Mouse (Mus musculus): ENCODE results near the gene Dpf1. TPM values are rescaled to one million over a fixed set of nuclear protein-coding genes. Genes with fewer than 3 reads are reported as not detected.

The Dpf1 gene
- total RNA-seq, 2 experiments from 2014 or later, result 3.4 to 3.8 TPM

DNA sequence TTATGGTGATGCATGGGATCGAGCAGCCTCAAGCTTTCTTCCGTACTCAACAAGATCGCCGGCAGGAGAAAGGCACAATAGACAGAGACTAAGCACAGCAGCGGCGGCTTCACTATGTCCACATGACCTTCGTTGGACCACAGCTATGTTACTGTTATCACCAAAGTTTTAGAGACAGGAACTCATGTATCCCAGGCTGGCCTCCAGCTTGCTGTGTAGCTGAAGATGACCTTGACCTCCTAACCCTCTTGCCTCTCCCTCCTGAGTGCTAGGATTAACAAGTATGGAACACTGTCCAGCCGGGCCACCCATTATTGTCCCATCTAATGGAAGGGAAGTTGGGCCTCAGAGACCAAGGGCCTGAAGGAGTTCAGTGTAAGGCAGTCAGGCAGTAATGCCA lies 37.1 kb downstream of the Dpf1 start:
- DNase-seq, result no peak

DNA sequence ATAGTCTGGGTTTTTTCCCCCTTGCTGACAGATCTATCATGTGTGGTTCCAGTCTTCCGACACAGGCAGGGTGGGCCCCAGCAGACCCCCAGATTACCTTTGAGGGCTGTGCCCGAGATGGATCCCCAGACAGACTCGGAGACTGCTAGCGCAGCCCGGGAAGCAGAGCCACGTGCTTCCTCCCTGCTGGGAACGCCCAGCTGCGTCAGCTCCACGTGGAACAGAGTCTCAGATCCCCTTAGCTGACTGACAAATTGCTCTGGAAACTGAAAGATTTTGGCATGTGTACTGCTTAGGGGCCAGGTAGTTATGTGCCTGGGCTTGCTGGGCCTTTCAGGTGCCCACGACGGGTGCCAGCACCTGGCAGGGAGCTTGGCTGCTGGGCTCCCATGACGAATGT lies 38.0 kb downstream of the Dpf1 start:
- no peak for DNase-seq

DNA sequence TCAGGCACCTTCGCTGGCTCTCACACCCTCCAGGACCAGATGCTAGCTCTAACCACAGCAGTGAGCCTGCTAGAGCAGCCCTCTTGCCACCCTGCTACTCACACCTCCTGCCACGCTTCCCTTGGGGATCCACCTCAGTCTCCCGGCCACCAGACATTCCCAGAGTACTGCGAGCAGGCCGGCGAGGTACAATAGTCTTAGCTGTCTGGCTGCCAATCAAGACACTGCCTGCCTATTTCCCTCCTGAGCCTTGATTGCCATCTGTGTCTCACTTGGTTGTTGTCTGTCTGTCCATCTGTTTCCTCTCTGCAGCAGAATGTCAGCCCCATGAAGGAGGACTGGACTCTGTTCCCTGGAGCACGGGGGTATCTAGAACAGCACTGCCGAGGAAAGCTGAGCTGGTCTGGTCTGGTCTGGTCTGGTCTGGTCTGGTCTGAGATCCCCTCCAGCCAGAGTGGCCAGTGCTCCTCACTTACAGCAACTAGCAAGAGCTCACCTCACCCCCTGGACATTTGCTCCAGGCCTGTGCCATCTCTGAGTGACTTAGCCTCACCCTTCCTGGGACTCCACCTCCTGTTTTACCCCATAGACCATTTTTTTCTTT lies 38.8 kb downstream of the Dpf1 start:
- DNase-seq, result no peak

DNA sequence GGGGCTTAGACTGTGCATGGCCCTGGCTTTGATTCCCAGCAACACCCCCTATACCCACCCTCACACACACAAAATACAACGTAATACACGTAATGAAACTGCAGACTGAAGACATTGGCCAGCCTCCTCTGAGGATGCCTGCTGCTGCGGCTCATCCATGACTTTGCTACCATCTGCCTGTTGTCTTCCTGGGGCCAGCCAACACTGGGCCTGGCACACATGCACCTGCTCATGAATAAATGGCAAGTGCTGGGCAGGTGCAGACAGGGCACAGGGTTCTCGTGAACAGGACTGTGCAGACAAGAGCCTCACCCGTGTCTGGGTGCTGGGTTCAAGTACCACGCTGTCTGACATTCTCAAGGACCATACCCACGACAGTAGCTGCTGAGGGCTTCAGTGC lies 40.0 kb downstream of the Dpf1 start:
- DNase-seq, result no peak

DNA sequence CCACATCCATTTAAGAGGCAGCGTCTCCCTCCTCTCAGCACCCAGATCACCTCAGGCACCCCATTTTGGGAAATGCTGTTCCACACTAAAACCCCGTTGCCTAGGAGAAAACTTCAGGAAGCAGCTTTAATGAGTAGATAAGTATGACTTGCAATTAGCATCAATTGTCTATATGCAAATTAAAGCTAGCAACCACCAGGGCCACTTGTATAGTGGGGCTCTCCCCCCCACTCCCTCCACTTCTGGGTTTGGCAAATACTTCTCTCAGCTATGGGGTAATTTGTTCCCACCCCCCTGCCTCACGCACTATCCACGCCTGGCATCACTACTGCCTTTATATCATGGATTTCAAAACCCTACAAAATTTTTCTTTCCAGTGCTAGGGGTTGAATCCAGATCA lies 41.8 kb downstream of the Dpf1 start:
- DNase-seq, result no peak

DNA sequence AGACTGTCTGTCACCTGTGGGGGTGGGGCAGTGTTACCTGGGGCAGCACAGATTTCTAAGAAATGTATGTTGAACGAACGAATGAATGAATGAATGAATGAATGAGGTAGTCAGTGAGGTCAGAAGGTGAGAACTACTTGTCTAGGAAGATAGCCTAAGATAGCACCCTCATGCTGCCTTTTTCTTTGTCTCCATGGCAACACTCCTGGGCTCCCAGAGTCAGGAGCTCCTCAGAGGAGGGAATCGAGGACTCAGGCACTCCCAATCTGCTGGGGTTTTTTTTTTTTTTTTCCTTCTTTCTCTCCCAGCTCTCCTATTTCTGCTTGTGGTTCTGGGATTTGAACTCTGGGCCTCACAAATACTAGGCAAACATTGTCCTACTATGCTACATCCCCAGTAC lies 42.5 kb downstream of the Dpf1 start:
- DNase-seq, result no peak

DNA sequence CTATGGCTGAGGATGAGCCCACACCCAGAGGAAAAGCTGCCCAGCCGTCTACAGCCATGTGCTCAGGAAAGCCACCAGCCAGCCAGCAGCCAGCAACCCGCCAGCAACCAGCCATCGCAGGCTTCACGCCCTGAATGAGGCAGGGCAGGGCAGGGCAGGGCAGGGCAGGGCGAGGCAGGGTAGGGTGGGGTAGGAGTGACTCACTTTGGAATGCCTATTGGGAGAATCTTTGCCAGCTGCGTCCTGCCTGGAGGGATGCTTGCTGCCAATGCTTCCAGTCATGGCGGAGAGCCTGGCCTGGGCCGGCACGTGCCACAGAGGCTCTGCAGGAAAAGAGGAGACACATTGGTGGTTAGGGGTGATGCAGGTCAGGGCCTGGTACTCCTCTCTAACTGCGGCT lies 46.7 kb downstream of the Dpf1 start:
- no peak for DNase-seq

DNA sequence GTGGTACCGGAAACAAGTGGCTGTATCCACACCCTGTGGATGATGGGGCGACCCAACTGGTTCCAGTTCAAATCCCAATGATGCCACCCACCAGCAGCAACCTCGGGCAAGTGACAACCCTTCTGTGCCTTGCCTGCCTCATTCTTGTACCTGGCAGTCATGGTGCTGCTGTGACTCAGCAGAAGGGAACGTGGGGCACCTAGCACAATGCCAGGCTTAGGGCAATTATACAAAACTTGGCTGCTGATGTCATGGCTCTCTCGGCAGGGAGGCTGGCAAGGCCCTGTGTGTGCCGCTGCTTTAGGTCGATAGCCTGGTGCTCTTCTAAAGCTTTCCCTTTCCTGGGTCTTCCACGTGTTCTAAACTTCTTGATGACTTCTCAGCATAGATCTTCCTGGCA lies 48.5 kb downstream of the Dpf1 start:
- no peak for DNase-seq

DNA sequence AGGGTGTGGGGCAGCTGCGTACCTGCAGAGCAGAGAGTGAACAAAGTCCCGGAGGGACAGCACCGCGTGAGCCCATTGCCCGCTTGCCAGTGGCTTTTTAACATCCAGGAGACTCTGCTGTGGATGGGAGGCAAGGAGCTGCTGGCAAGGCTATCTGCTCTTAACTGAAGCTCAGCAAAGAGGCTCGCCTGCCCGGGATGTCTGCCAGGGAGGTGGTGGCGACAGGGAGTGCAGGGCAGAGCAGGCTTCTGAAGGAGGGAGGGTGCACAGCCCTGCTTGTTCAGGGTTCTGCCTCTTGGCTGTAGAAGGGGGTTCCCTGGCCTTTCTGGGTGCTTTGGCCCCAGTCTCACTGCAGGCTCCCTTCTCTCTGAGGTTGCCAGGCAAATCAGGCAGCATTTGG lies 50.4 kb downstream of the Dpf1 start:
- peak; percentile 66 for DNase-seq

DNA sequence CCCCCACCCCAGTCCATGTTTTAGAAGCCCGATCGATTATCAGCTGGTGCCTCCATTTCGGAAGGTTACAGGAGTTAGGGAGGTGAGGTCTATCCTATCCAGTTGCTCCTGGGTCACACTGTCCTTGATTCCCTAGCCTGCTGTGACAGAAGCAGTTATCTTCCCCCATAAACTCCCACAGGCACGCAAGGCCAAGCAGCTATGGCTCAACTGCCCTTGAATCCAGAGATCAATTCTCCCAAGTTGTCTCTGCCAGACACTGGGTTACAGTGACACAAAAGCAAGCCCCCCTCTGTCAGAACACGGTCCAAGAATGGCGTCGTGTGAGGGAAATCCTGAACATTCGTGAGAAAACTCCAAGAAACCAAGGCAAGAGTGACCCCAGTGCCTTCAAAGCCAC lies 51.7 kb downstream of the Dpf1 start:
- no peak for DNase-seq

DNA sequence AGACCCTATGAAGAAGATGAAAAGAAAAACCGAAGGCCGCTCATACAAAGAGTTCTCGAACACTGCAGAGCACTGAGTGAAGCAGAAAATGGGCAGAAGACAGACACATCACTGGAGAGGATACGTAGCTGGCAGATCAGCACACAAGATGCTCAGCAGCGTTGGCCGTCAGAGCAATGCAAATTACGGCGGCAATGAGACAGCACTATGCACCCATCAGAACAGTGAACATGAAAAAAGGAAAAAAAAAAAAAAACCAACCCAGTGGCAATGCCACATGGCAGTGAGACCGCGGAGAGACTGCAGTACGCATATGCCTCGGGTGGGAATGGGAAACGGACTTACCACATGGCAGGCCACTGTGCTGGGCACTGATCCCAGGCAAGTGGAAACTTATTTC lies 57.7 kb downstream of the Dpf1 start:
- no peak for DNase-seq

DNA sequence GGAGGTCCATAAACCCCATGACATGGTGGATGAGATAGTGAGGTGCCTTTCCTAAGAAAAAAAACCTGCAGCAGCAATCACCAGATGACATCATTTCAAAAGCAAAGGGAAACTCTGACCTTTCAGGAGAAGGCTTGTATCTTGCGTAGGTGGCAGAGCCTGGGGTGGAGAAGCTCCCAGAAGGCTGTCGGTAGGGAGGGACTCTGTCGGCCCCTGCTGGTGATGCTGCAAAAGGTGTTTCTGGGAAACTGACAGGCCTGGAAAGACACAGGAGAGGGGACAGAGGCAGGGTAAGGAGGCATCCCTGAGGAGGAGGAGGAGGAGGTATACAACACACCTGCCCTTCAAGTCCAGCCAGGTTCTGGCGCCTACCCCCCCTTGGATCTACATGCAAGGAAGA lies 60.3 kb downstream of the Dpf1 start:
- DNase-seq, result peak; percentile 28

DNA sequence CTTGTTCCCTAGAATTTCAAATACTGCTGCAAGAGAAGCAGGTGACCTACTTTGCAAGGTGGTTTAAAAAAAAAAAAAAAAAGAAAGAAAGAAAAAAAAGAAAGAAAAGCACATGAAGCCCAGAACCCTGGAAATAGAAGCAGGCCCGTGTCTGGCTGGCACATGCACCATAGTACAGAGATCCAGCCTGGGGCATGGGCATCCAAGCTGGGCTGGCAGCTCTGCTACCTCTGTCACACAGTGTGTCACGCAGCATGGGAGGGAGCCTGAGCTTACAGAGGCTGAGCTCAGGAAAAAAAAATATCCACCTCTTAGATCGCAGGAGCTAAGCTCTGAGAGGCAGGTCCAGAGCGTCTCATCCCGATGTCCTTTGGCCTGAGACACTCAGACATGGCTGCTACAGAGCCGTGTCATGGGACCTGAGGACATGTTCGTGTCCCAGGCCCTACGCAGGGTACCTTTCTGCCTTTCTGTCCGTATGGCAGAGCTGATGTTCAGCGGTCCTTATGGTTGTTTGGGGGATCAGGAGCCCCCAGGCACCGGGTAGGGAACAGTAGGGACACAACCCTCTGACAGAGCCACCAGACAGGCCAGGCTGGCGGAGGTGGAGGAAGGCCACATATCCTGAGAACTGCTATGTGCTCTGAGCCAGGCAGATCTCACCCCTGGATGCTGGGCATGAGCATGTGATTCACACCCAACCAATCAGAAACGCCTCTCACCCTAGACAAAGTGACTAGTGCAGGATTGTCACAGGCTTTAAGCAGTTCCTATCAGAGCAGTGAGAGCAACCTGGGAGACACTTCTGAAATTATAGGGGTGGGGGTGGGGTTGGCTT lies 63.6 kb downstream of the Dpf1 start:
- no peak for DNase-seq

Other genes starting within 250 kb of the Dpf1 start
- 100 to 1,000 TPM; 715 to 728 TPM for gene Ryr1, start 178.8 kb upstream of the Dpf1 start, total RNA-seq (2021)
- 1 to 10 TPM in 1 of 2 experiments, under 1 TPM in 1; 0.86 to 1.4 TPM for gene Rasgrp4, start 169.1 kb upstream of the Dpf1 start, total RNA-seq (2021)
- 10 to 100 TPM; 11.7 to 12.5 TPM for gene Fam98c, start 147.7 kb upstream of the Dpf1 start, total RNA-seq (2021)
- under 1 TPM; 0.32 to 0.35 TPM for gene Ggn, start 133.7 kb upstream of the Dpf1 start, total RNA-seq (2021)
- 1 to 10 TPM; 1.9 to 2.4 TPM for gene Spred3, start 133.5 kb upstream of the Dpf1 start, total RNA-seq (2021)
- gene Psmd8, start 123.2 kb upstream of the Dpf1 start, total RNA-seq (2021), result 100 to 1,000 TPM; 184 to 185 TPM
- under 1 TPM; 0.16 to 0.56 TPM for gene Catsperg1, start 89.9 kb upstream of the Dpf1 start, total RNA-seq (2021)
- 1 to 10 TPM; 2.9 to 5.0 TPM for gene Kcnk6, start 71.4 kb upstream of the Dpf1 start, total RNA-seq (2021)
- 10 to 100 TPM; 48.8 to 50.6 TPM for gene Yif1b, start 65.6 kb upstream of the Dpf1 start, total RNA-seq (2021)
- 1 to 10 TPM in 1 of 2 experiments, under 1 TPM in 1; 0.72 to 1.3 TPM for gene 2200002D01Rik, start 55.5 kb upstream of the Dpf1 start, total RNA-seq (2021)
- 1 to 10 TPM; 6.6 to 8.2 TPM for gene Spint2, start 22.0 kb upstream of the Dpf1 start, total RNA-seq (2021)
- 10 to 100 TPM; 11.8 to 13.3 TPM for gene Ppp1r14a, start 14.6 kb upstream of the Dpf1 start, total RNA-seq (2021)
- 10 to 100 TPM; 14.2 to 21.4 TPM for gene Sipa1l3, start 214.7 kb downstream of the Dpf1 start, total RNA-seq (2021)

Data from gastrocnemius, postnatal 10 days (tissue).